Mouse (Mus musculus) spleen, adult 2 months (tissue): ENCODE results near the gene Slc30a3. TPM values are rescaled to one million over a fixed set of nuclear protein-coding genes. Genes with fewer than 3 reads are reported as not detected.
A peak's percentile ranks its signal among the peaks of the same experiment; 100 is the strongest.

Source experiments
- DNase-seq, 2 experiments: peaks; one replicate each; pipeline versions ENCODE4 v3.0.0 to v3.0.0-alpha.2; 2012 to 2021; ENCODE audit warnings: low spot score in 2 of 2, low read depth in 1 of 2
- H3K27ac ChIP-seq: fragments of 200-500 bp; 2 replicates; pipeline ENCODE4 v1.5.1; 2012; ENCODE audit warnings: low read length, inconsistent platforms; ENCODE audit not compliant: insufficient read depth
- H3K27me3 ChIP-seq: fragments of 200-500 bp; 2 replicates; pipeline ENCODE4 v1.6.1; 2012; ENCODE audit warnings: mild to moderate bottlenecking, moderate library complexity, low read length, inconsistent platforms; ENCODE audit not compliant: control insufficient read depth, insufficient read depth
- H3K36me3 ChIP-seq: fragments of 200-500 bp; 2 replicates; pipeline ENCODE4 v1.6.1; 2012; ENCODE audit warnings: mild to moderate bottlenecking, low read length, inconsistent platforms; ENCODE audit not compliant: control insufficient read depth, insufficient read depth
- H3K4me1 ChIP-seq: fragments of 200-500 bp; 2 replicates; pipeline ENCODE4 v1.6.1; 2011; ENCODE audit warnings: inconsistent platforms; ENCODE audit not compliant: control insufficient read depth, insufficient read depth, insufficient read length
- H3K4me3 ChIP-seq: fragments of 200-500 bp; 2 replicates; pipeline ENCODE4 v1.5.1; 2011; ENCODE audit warnings: mild to moderate bottlenecking, inconsistent platforms; ENCODE audit not compliant: insufficient read depth, insufficient read length; ENCODE audit errors: extremely low read depth
- CTCF ChIP-seq: fragments of 200-500 bp; IDR thresholded peaks from 2 replicates; pipeline ENCODE4 v1.5.1; 2011; ENCODE audit warnings: mild to moderate bottlenecking, inconsistent platforms; ENCODE audit not compliant: insufficient read depth, insufficient read length, insufficient replicate concordance; ENCODE audit errors: extremely low read depth
- POLR2A ChIP-seq: fragments of 200-500 bp; IDR thresholded peaks from 2 replicates; pipeline ENCODE4 v1.6.1; 2011; ENCODE audit warnings: low read depth, low read length, inconsistent platforms
- WGBS: fragments of 180-500 bp; shearing (Covaris S2); methylation state at CpG from one replicate; pipeline ENCODE4 v1.1.7; 2018; 5-methylcytosine and 5-hydroxymethylcytosine counted together
- polyA plus RNA-seq: library from polyadenylated mRNA; depleted of rRNA; stranded (reverse); fragments of >200 nt; gene quantifications from 2 replicates; pipeline ENCODE4 v1.2.3, GENCODE M21; 2012

Slc30a3 gene
- polyA plus RNA-seq, 1 experiment, result 0.09 TPM

GRCm38 (mm10) chr5:31082355-31082754 lies 25.7 kb downstream of the Slc30a3 start:
- WGBS, result 23% methylated on average over 5 of the region's 5 CpGs
- TF ChIP-seq CTCF (peak; percentile 68; the same call in 1 of the 2 replicates), POLR2A (no peak)
- Histone ChIP-seq H3K4me1 (peaks cover 7% of the 10 kb centered on the region; the same call in 1 of the 2 replicates), H3K36me3 (peaks cover 3% of the 10 kb centered on the region), H3K27me3 (no peaks in the 10 kb centered on the region), H3K4me3 (no peak overlapping the region), H3K27ac (no peak overlapping the region)
- peak in 1 of 2 experiments; percentile 75 for DNase-seq

GRCm38 (mm10) chr5:31081386-31081785 lies 26.7 kb downstream of the Slc30a3 start:
- Histone ChIP-seq H3K4me1 (peaks cover 7% of the 10 kb centered on the region; the same call in 1 of the 2 replicates), H3K4me3 (no peak overlapping the region), H3K36me3 (peaks cover 9% of the 10 kb centered on the region), H3K27ac (no peak overlapping the region), H3K27me3 (no peaks in the 10 kb centered on the region)
- 89% methylated on average over 3 of the region's 3 CpGs for WGBS
- peak in 1 of 2 experiments; percentile 46 for DNase-seq
- TF ChIP-seq CTCF, result peak; percentile 56; the same call in 1 of the 2 replicates
- no peak for TF ChIP-seq POLR2A

GRCm38 (mm10) chr5:31080795-31081164 lies 27.3 kb downstream of the Slc30a3 start:
- H3K4me3 ChIP-seq, result no peak overlapping the region
- DNase-seq, result peak in 1 of 2 experiments; percentile 2
- H3K27me3 ChIP-seq, result no peaks in the 10 kb centered on the region
- 76% methylated on average over 3 of the region's 3 CpGs for WGBS
- H3K27ac ChIP-seq, result no peak overlapping the region
- H3K4me1 ChIP-seq, result peaks cover 7% of the 10 kb centered on the region; the same call in 1 of the 2 replicates
- no peak for TF ChIP-seq POLR2A
- TF ChIP-seq CTCF, result no peak
- peaks cover 15% of the 10 kb centered on the region for H3K36me3 ChIP-seq

- no peak for DNase-seq
- no peak overlapping the region for H3K4me3 ChIP-seq
- TF ChIP-seq POLR2A (no peak), CTCF (no peak)
- 83% methylated on average over 13 of the region's 13 CpGs for WGBS
- peaks cover 20% of the 10 kb centered on the region for H3K36me3 ChIP-seq
- H3K4me1 ChIP-seq, result peaks cover 7% of the 10 kb centered on the region; the same call in 1 of the 2 replicates
- H3K27me3 ChIP-seq, result no peaks in the 10 kb centered on the region
- H3K27ac ChIP-seq, result no peak overlapping the region
These were observed 27.8 kb downstream of the Slc30a3 start for GRCm38 (mm10) chr5:31080059-31080794.

GRCm38 (mm10) chr5:31076346-31076745 lies 31.7 kb downstream of the Slc30a3 start:
- peak in 1 of 2 experiments; percentile 2 for DNase-seq
- Histone ChIP-seq H3K36me3 (peaks cover 54% of the 10 kb centered on the region), H3K4me1 (no peaks in the 10 kb centered on the region; the same call in 1 of the 2 replicates), H3K27me3 (no peaks in the 10 kb centered on the region), H3K27ac (no peak overlapping the region), H3K4me3 (no peak overlapping the region)
- TF ChIP-seq POLR2A, result no peak
- whole genome bisulfite sequencing, result 90% methylated on average over 13 of the region's 13 CpGs

GRCm38 (mm10) chr5:31073176-31073575 lies 34.9 kb downstream of the Slc30a3 start:
- Histone ChIP-seq H3K36me3 (peaks cover 78% of the 10 kb centered on the region), H3K27ac (no peak overlapping the region), H3K4me1 (no peaks in the 10 kb centered on the region; the same call in 1 of the 2 replicates), H3K4me3 (no peak overlapping the region), H3K27me3 (no peaks in the 10 kb centered on the region)
- TF ChIP-seq POLR2A (no peak), CTCF (no peak)
- 92% methylated on average over 12 of the region's 12 CpGs for WGBS
- DNase-seq, result no peak

GRCm38 (mm10) chr5:31071821-31072220 lies 36.2 kb downstream of the Slc30a3 start:
- Histone ChIP-seq H3K4me3 (no peak overlapping the region), H3K4me1 (no peaks in the 10 kb centered on the region; the same call in 1 of the 2 replicates), H3K27me3 (no peaks in the 10 kb centered on the region), H3K27ac (no peak overlapping the region), H3K36me3 (peaks cover 74% of the 10 kb centered on the region)
- 95% methylated on average over 11 of the region's 11 CpGs for WGBS
- DNase-seq, result no peak
- TF ChIP-seq POLR2A (no peak), CTCF (no peak)
